Mouse (Mus musculus) CH12.LX (cell line): ENCODE measurements at regions not wholly inside any gene's neighbourhood (a gene's known extent, or its start where the extent isn't known, plus 50 kb on each side); places are given as distances from the start of the nearest gene placed in this dataset.

Experiments used
- DNase-seq: peaks from one replicate; pipeline ENCODE4 v3.0.0-alpha.2; 2013; ENCODE audit errors: extremely low read depth
- H3K27ac ChIP-seq: 2 replicates; pipeline ENCODE4 v1.5.1; 2012; ENCODE audit warnings: low read depth, mild to moderate bottlenecking, control low read depth, moderate library complexity; ENCODE audit not compliant: insufficient read depth
- H3K27me3 ChIP-seq: replicated peaks from 2 replicates; pipeline ENCODE3; 2012; ENCODE audit warnings: inconsistent platforms
- H3K36me3 ChIP-seq, 2 experiments: replicated peaks in 1 of 2; 2 replicates each; pipeline versions ENCODE3 to v1.6.1; 2012; ENCODE audit warnings: inconsistent platforms in 1 of 2, low read length in 1 of 2, mild to moderate bottlenecking in 1 of 2, mixed read lengths in 1 of 2, moderate library complexity in 1 of 2; ENCODE audit not compliant: control insufficient read depth in 1 of 2, insufficient read depth in 1 of 2
- H3K4me1 ChIP-seq, 2 experiments: 2 replicates each; pipeline ENCODE4 v1.6.1; 2012; ENCODE audit warnings: inconsistent platforms in 1 of 2, moderate library complexity in 1 of 2; ENCODE audit not compliant: insufficient read depth in 2 of 2, control insufficient read depth in 1 of 2
- H3K4me2 ChIP-seq: 2 replicates; pipeline ENCODE4 v1.6.1; 2012; ENCODE audit warnings: low read depth, mild to moderate bottlenecking, control low read depth; ENCODE audit not compliant: poor library complexity, insufficient read depth, severe bottlenecking
- H3K4me3 ChIP-seq, 3 experiments: fragments of 150-350 bp in 1 of 3; sonication (generic) in 1 of 3; replicated peaks in 1 of 3; 2 replicates each; pipeline versions ENCODE3 to v1.5.1; 2011 to 2012; ENCODE audit warnings: low read depth in 2 of 3, low read length in 2 of 3, mild to moderate bottlenecking in 2 of 3, moderate library complexity in 2 of 3, control low read depth in 1 of 3, improper control_type of control experiment in 1 of 3, inconsistent platforms in 1 of 3, mixed read lengths in 1 of 3; ENCODE audit not compliant: poor library complexity in 1 of 3
- H3K79me2 ChIP-seq: replicated peaks from 2 replicates; pipeline ENCODE4 v1.6.1; 2012; ENCODE audit warnings: mild to moderate bottlenecking, moderate library complexity; ENCODE audit not compliant: control insufficient read depth, poor library complexity, insufficient read depth, severe bottlenecking; ENCODE audit errors: extremely low read depth
- H3K9ac ChIP-seq: 2 replicates; pipeline ENCODE4 v1.6.1; 2012; ENCODE audit warnings: low read depth, mild to moderate bottlenecking, control low read depth, moderate library complexity; ENCODE audit not compliant: insufficient read depth
- H3K9me3 ChIP-seq: replicated peaks from 2 replicates; pipeline ENCODE3; 2012; ENCODE audit warnings: low read length, inconsistent platforms, mixed read lengths
- CHD2 ChIP-seq: IDR thresholded peaks from 2 replicates; pipeline ENCODE4 v1.6.1; 2011; ENCODE audit warnings: low read length, improper control_type of control experiment
- CTCF ChIP-seq, 2 experiments: IDR thresholded peaks in 1 of 2; conservative IDR thresholded peaks in 1 of 2; 2 replicates each; pipeline ENCODE4 v1.5.1; 2011 to 2012; ENCODE audit warnings: low read depth in 2 of 2, low read length in 2 of 2, improper control_type of control experiment in 1 of 2, inconsistent platforms in 1 of 2, mild to moderate bottlenecking in 1 of 2, moderate library complexity in 1 of 2
- ELF1 ChIP-seq: IDR thresholded peaks from 2 replicates; pipeline ENCODE4 v1.6.1; 2014; ENCODE audit warnings: low read depth, mild to moderate bottlenecking, inconsistent platforms, low read length, improper control_type of control experiment
- HCFC1 ChIP-seq: IDR thresholded peaks from 2 replicates; pipeline ENCODE4 v1.6.1; 2012; ENCODE audit warnings: low read depth, mild to moderate bottlenecking, inconsistent platforms, low read length, improper control_type of control experiment
- KAT2A ChIP-seq: IDR thresholded peaks from 2 replicates; pipeline ENCODE4 v1.6.1; 2012; ENCODE audit warnings: low read length, improper control_type of control experiment, inconsistent platforms; ENCODE audit not compliant: insufficient replicate concordance
- MAFK ChIP-seq: IDR thresholded peaks from 2 replicates; pipeline ENCODE4 v1.6.1; 2011; ENCODE audit warnings: low read length, improper control_type of control experiment; ENCODE audit not compliant: insufficient replicate concordance
- MAX ChIP-seq: IDR thresholded peaks from 2 replicates; pipeline ENCODE4 v1.6.1; 2011; ENCODE audit warnings: low read length, improper control_type of control experiment
- MAZ ChIP-seq: IDR thresholded peaks from 2 replicates; pipeline ENCODE4 v1.6.1; 2012; ENCODE audit warnings: low read depth, mild to moderate bottlenecking, inconsistent platforms, low read length, improper control_type of control experiment, moderate library complexity
- MEF2A ChIP-seq: IDR thresholded peaks from 2 replicates; pipeline ENCODE4 v1.6.1; 2014; ENCODE audit warnings: low read depth, mild to moderate bottlenecking, inconsistent platforms, low read length, improper control_type of control experiment, borderline replicate concordance
- MYC ChIP-seq: IDR thresholded peaks from 2 replicates; pipeline ENCODE4 v1.6.1; 2011; ENCODE audit warnings: low read depth, mild to moderate bottlenecking, improper control_type of control experiment, low read length
- NELFE ChIP-seq: IDR thresholded peaks from 2 replicates; pipeline ENCODE4 v1.6.1; 2011; ENCODE audit warnings: low read depth, low read length, improper control_type of control experiment
- POLR2AphosphoS2 ChIP-seq: IDR thresholded peaks from 2 replicates; pipeline ENCODE4 v1.6.1; 2011; ENCODE audit warnings: low read depth, low read length, improper control_type of control experiment
- RCOR1 ChIP-seq: conservative IDR thresholded peaks from 2 replicates; pipeline ENCODE4 v1.6.1; 2012; ENCODE audit warnings: low read depth, mild to moderate bottlenecking, inconsistent platforms, low read length, improper control_type of control experiment
- USF1 ChIP-seq: IDR thresholded peaks from 2 replicates; pipeline ENCODE4 v1.6.1; 2014; ENCODE audit warnings: low read depth, mild to moderate bottlenecking, inconsistent platforms, low read length, improper control_type of control experiment
- ZC3H11A ChIP-seq: IDR thresholded peaks from 2 replicates; pipeline ENCODE4 v1.6.1; 2012; ENCODE audit warnings: low read depth, mild to moderate bottlenecking, inconsistent platforms, low read length, improper control_type of control experiment
- ZKSCAN1 ChIP-seq: IDR thresholded peaks from 2 replicates; pipeline ENCODE4 v1.6.1; 2012; ENCODE audit warnings: low read depth, inconsistent platforms, low read length, improper control_type of control experiment, borderline replicate concordance
- ZMIZ1 ChIP-seq: IDR thresholded peaks from 2 replicates; pipeline ENCODE4 v1.6.1; 2012; ENCODE audit warnings: low read depth, mild to moderate bottlenecking, inconsistent platforms, low read length, improper control_type of control experiment
- ZNF384 ChIP-seq: IDR thresholded peaks from 2 replicates; pipeline ENCODE4 v1.6.1; 2012; ENCODE audit warnings: low read depth, low read length, improper control_type of control experiment, inconsistent platforms
- dilution Hi-C: fragments of 300-500 bp; cut with MboI; formaldehyde crosslinking; loops from 2 replicates; pipeline ENCODE4 v1.14.3; 2020; ENCODE audit warnings: low sequenced_read_pairs; ENCODE audit not compliant: extremely low pct_unique_long_range_greater_than_20kb, extremely low pct_ligation_motif_present
- in situ Hi-C: fragments of 300-500 bp; cut with MboI; formaldehyde crosslinking; loops from 3 replicates; pipeline ENCODE4 v1.14.3; 2019; ENCODE audit warnings: low sequenced_read_pairs, low pct_ligation_motif_present, low pct_unique_long_range_greater_than_20kb, mixed read lengths

GRCm38 (mm10) chr1:169096737-169097136 is 434.5 kb downstream of the Nuf2 start:
- H3K4me3 ChIP-seq = no peak overlapping the region
- peaks cover 52% of the 10 kb centered on the region for H3K9me3 ChIP-seq
- no peaks in the 10 kb centered on the region for H3K4me1 ChIP-seq
- no peak overlapping the region for H3K27ac ChIP-seq
- no peak overlapping the region for H3K9ac ChIP-seq
- H3K36me3 ChIP-seq = no peaks in the 10 kb centered on the region
- H3K4me2 ChIP-seq = no peak overlapping the region
- no peaks in the 10 kb centered on the region for H3K79me2 ChIP-seq
- H3K27me3 ChIP-seq = no peaks in the 10 kb centered on the region
- TF ChIP-seq KAT2A = no peak
- DNase-seq = no peak
- in situ Hi-C loops (no loop called here), dilution Hi-C loops (no loop called here)

- no peaks in the 10 kb centered on the region for H3K27me3 ChIP-seq
- no peaks in the 10 kb centered on the region for H3K4me1 ChIP-seq
- no peaks in the 10 kb centered on the region for H3K36me3 ChIP-seq
- H3K4me2 ChIP-seq = no peak overlapping the region
- peaks cover 65% of the 10 kb centered on the region for H3K9me3 ChIP-seq
- dilution Hi-C loops = no loop called here
- H3K9ac ChIP-seq = no peak overlapping the region
- no peak for DNase-seq
- no peak for TF ChIP-seq ZNF384
- TF ChIP-seq ZKSCAN1 = no peak
- no peak for TF ChIP-seq ELF1
- TF ChIP-seq MYC = no peak
- TF ChIP-seq MAFK = no peak
- TF ChIP-seq USF1 = no peak
- no peak for TF ChIP-seq NELFE
- TF ChIP-seq RCOR1 = no peak
- TF ChIP-seq CTCF (conservative IDR thresholded peaks at IDR 0.05 in 1 of 2, IDR thresholded peaks at IDR 0.05 in 1 of 2; ENCODE audit: low read depth in 2 of 2, low read length in 2 of 2) = no peak
- no peak for TF ChIP-seq HCFC1
- no peak for TF ChIP-seq MAX
- TF ChIP-seq ZC3H11A = no peak
- no peak for TF ChIP-seq ZMIZ1
- no peak for TF ChIP-seq MEF2A
- TF ChIP-seq CHD2 = no peak
- no peak for TF ChIP-seq KAT2A
- TF ChIP-seq MAZ = no peak
- TF ChIP-seq POLR2AphosphoS2 = no peak
- H3K4me3 ChIP-seq = no peak overlapping the region
- in situ Hi-C loops = no loop called here
- no peak overlapping the region for H3K27ac ChIP-seq
- H3K79me2 ChIP-seq = no peaks in the 10 kb centered on the region
Observed at GRCm38 (mm10) chr1:169093602-169094354, 437.5 kb downstream of the Nuf2 start.
